Mouse (Mus musculus): Measurements from ENCODE around the gene Slc9b1. TPM values are rescaled to one million over a fixed set of nuclear protein-coding genes. Genes with fewer than 3 reads are reported as not detected.
A peak's percentile ranks its signal among the peaks of the same experiment; 100 is the strongest.

The Slc9b1 gene
- polyA plus RNA-seq, 1 experiment, result 20.9 TPM

GRCm38 (mm10) chr3:135395085-135395484 lies 47.3 kb downstream of the Slc9b1 start:
- TF ChIP-seq EP300 (IDR thresholded peaks at IDR 0.05; ENCODE audit: insufficient read depth, low read depth, low read length) (no peak), CTCF (IDR thresholded peaks at IDR 0.05; ENCODE audit: low read depth, low read length) (no peak), POLR2A (IDR thresholded peaks at IDR 0.05; ENCODE audit: insufficient read depth, low read length) (no peak)
- Histone ChIP-seq H3K4me1 (ENCODE audit: control insufficient read depth, insufficient read depth, low read length) (no peaks in the 10 kb centered on the region), H3K36me3 (ENCODE audit: control insufficient read depth, insufficient read depth, low read length, poor library complexity, severe bottlenecking) (no peaks in the 10 kb centered on the region), H3K9ac (ENCODE audit: low read depth, poor library complexity, severe bottlenecking) (no peak overlapping the region), H3K4me3 (ENCODE audit: low read depth, low read length) (no peak overlapping the region), H3K9me3 (replicated peaks; ENCODE audit: control insufficient read depth, insufficient read depth, low read length, poor library complexity, severe bottlenecking) (no peaks in the 10 kb centered on the region), H3K27ac (ENCODE audit: insufficient read depth, low read length) (no peak overlapping the region), H3K27me3 (ENCODE audit: control insufficient read depth, insufficient read depth, low read length, poor library complexity, severe bottlenecking) (no peaks in the 10 kb centered on the region; the same call in 1 of the 2 replicates)

DNA sequence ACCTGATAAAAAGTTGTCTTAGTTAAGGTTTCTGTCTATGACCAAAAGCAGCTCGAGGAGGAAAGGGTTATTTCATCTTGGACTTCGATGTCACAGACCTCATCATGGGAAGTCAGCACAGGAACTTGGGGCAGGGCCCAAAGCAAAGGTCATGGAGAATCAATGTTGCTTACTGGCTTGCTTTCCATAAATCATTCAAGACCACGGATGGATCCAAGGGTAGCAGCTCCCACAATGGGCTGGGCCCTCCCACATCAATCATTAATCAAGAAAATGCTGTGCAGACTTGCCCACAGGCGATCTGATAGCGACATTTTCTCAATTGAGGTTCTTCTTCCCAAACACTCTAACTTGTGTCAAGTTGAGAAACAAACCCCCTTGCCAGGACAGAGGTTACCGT lies 48.3 kb downstream of the Slc9b1 start:
- Histone ChIP-seq H3K4me1 (ENCODE audit: control insufficient read depth, insufficient read depth, low read length) (no peaks in the 10 kb centered on the region), H3K27me3 (ENCODE audit: control insufficient read depth, insufficient read depth, low read length, poor library complexity, severe bottlenecking) (no peaks in the 10 kb centered on the region; the same call in 1 of the 2 replicates), H3K36me3 (ENCODE audit: control insufficient read depth, insufficient read depth, low read length, poor library complexity, severe bottlenecking) (no peaks in the 10 kb centered on the region), H3K9ac (ENCODE audit: low read depth, poor library complexity, severe bottlenecking) (no peak overlapping the region), H3K9me3 (replicated peaks; ENCODE audit: control insufficient read depth, insufficient read depth, low read length, poor library complexity, severe bottlenecking) (no peaks in the 10 kb centered on the region), H3K4me3 (ENCODE audit: low read depth, low read length) (no peak overlapping the region), H3K27ac (ENCODE audit: insufficient read depth, low read length) (no peak overlapping the region)
- TF ChIP-seq EP300 (IDR thresholded peaks at IDR 0.05; ENCODE audit: insufficient read depth, low read depth, low read length), result no peak
- no peak for TF ChIP-seq CTCF (IDR thresholded peaks at IDR 0.05; ENCODE audit: low read depth, low read length)
- no peak for TF ChIP-seq POLR2A (IDR thresholded peaks at IDR 0.05; ENCODE audit: insufficient read depth, low read length)

- Histone ChIP-seq H3K36me3 (ENCODE audit: control insufficient read depth, insufficient read depth, low read length, poor library complexity, severe bottlenecking) (no peaks in the 10 kb centered on the region), H3K4me1 (ENCODE audit: control insufficient read depth, insufficient read depth, low read length) (no peaks in the 10 kb centered on the region), H3K9me3 (replicated peaks; ENCODE audit: control insufficient read depth, insufficient read depth, low read length, poor library complexity, severe bottlenecking) (no peaks in the 10 kb centered on the region), H3K9ac (ENCODE audit: low read depth, poor library complexity, severe bottlenecking) (no peak overlapping the region), H3K27ac (ENCODE audit: insufficient read depth, low read length) (no peak overlapping the region), H3K27me3 (ENCODE audit: control insufficient read depth, insufficient read depth, low read length, poor library complexity, severe bottlenecking) (no peaks in the 10 kb centered on the region; the same call in 1 of the 2 replicates), H3K4me3 (ENCODE audit: low read depth, low read length) (no peak overlapping the region)
- no peak for TF ChIP-seq POLR2A (IDR thresholded peaks at IDR 0.05; ENCODE audit: insufficient read depth, low read length)
- no peak for TF ChIP-seq CTCF (IDR thresholded peaks at IDR 0.05; ENCODE audit: low read depth, low read length)
- no peak for TF ChIP-seq EP300 (IDR thresholded peaks at IDR 0.05; ENCODE audit: insufficient read depth, low read depth, low read length)
Observed at GRCm38 (mm10) chr3:135397112-135397511, 49.3 kb downstream of the Slc9b1 start.

- Histone ChIP-seq H3K27ac (ENCODE audit: insufficient read depth, low read length) (0 out of 2 replicates have a peak overlapping the region, but pooled peaks have one; percentile 7), H3K9me3 (replicated peaks; ENCODE audit: control insufficient read depth, insufficient read depth, low read length, poor library complexity, severe bottlenecking) (no peaks in the 10 kb centered on the region; the same call in 1 of the 2 replicates), H3K4me1 (ENCODE audit: control insufficient read depth, insufficient read depth, low read length) (no peaks in the 10 kb centered on the region), H3K36me3 (ENCODE audit: control insufficient read depth, insufficient read depth, low read length, poor library complexity, severe bottlenecking) (no peaks in the 10 kb centered on the region), H3K27me3 (ENCODE audit: control insufficient read depth, insufficient read depth, low read length, poor library complexity, severe bottlenecking) (no peaks in the 10 kb centered on the region), H3K4me3 (ENCODE audit: low read depth, low read length) (peak overlapping the region; percentile 6; the same call in 1 of the 2 replicates), H3K9ac (ENCODE audit: low read depth, poor library complexity, severe bottlenecking) (0 out of 2 replicates have a peak overlapping the region, but pooled peaks have one; percentile 13)
- TF ChIP-seq EP300 (IDR thresholded peaks at IDR 0.05; ENCODE audit: insufficient read depth, low read depth, low read length), result no peak
- TF ChIP-seq CTCF (IDR thresholded peaks at IDR 0.05; ENCODE audit: low read depth, low read length), result peak; percentile 89
- no peak for TF ChIP-seq POLR2A (IDR thresholded peaks at IDR 0.05; ENCODE audit: insufficient read depth, low read length)
Observed at GRCm38 (mm10) chr3:135402201-135402658, 54.4 kb downstream of the Slc9b1 start.

- Histone ChIP-seq H3K4me1 (ENCODE audit: control insufficient read depth, insufficient read depth, low read length) (no peaks in the 10 kb centered on the region), H3K4me3 (ENCODE audit: low read depth, low read length) (no peak overlapping the region), H3K27ac (ENCODE audit: insufficient read depth, low read length) (no peak overlapping the region), H3K36me3 (ENCODE audit: control insufficient read depth, insufficient read depth, low read length, poor library complexity, severe bottlenecking) (no peaks in the 10 kb centered on the region), H3K9ac (ENCODE audit: low read depth, poor library complexity, severe bottlenecking) (no peak overlapping the region), H3K9me3 (replicated peaks; ENCODE audit: control insufficient read depth, insufficient read depth, low read length, poor library complexity, severe bottlenecking) (no peaks in the 10 kb centered on the region; the same call in 1 of the 2 replicates), H3K27me3 (ENCODE audit: control insufficient read depth, insufficient read depth, low read length, poor library complexity, severe bottlenecking) (no peaks in the 10 kb centered on the region)
- TF ChIP-seq CTCF (IDR thresholded peaks at IDR 0.05; ENCODE audit: low read depth, low read length), result no peak
- no peak for TF ChIP-seq POLR2A (IDR thresholded peaks at IDR 0.05; ENCODE audit: insufficient read depth, low read length)
- TF ChIP-seq EP300 (IDR thresholded peaks at IDR 0.05; ENCODE audit: insufficient read depth, low read depth, low read length), result no peak
Observed at GRCm38 (mm10) chr3:135403211-135403610, 55.4 kb downstream of the Slc9b1 start.

DNA sequence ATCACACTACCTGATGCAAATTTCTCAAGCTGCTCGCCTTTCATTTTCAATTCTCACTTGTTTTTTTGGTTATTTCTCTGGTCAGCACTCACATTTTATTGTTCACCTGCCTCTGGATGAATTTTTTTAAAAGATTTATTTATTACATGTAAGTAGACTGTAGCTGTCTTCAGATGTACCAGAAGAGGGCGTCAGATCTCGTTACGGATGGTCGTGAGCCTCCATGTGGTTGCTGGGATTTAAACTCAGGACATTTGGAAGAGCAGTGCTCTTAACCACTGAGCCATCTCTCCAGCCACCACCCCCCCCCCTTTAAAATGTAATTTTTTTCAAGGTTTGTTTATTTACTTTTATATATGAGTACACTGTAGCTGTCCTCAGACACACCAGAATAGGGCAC lies 56.0 kb downstream of the Slc9b1 start:
- Histone ChIP-seq H3K27me3 (ENCODE audit: control insufficient read depth, insufficient read depth, low read length, poor library complexity, severe bottlenecking) (no peaks in the 10 kb centered on the region), H3K9ac (ENCODE audit: low read depth, poor library complexity, severe bottlenecking) (no peak overlapping the region), H3K36me3 (ENCODE audit: control insufficient read depth, insufficient read depth, low read length, poor library complexity, severe bottlenecking) (no peaks in the 10 kb centered on the region), H3K9me3 (replicated peaks; ENCODE audit: control insufficient read depth, insufficient read depth, low read length, poor library complexity, severe bottlenecking) (no peaks in the 10 kb centered on the region; the same call in 1 of the 2 replicates), H3K4me1 (ENCODE audit: control insufficient read depth, insufficient read depth, low read length) (no peaks in the 10 kb centered on the region), H3K4me3 (ENCODE audit: low read depth, low read length) (no peak overlapping the region), H3K27ac (ENCODE audit: insufficient read depth, low read length) (no peak overlapping the region)
- TF ChIP-seq EP300 (IDR thresholded peaks at IDR 0.05; ENCODE audit: insufficient read depth, low read depth, low read length) (no peak), CTCF (IDR thresholded peaks at IDR 0.05; ENCODE audit: low read depth, low read length) (no peak), POLR2A (IDR thresholded peaks at IDR 0.05; ENCODE audit: insufficient read depth, low read length) (no peak)
